Mouse (Mus musculus) forebrain, embryonic 16.5 days (tissue): ENCODE measurements at regions not wholly inside any gene's neighbourhood (a gene's known extent, or its start where the extent isn't known, plus 50 kb on each side); places are given as distances from the start of the nearest gene placed in this dataset.
A peak's percentile ranks its signal among the peaks of the same experiment; 100 is the strongest.

Experiments
- ATAC-seq: fragments of 200-750 bp; cut with Nextera tagmentation; 2 replicates; pipeline ENCODE4 v1.8.0; 2017; ENCODE audit warnings: mild to moderate bottlenecking, moderate library complexity
- H3K27ac ChIP-seq: fragments of 300-500 bp; sonication (generic); 2 replicates; pipeline ENCODE4 v1.5.1; 2014; ENCODE audit warnings: low read length, control low read depth
- H3K27me3 ChIP-seq: fragments of 300-500 bp; sonication (generic); replicated peaks from 2 replicates; pipeline ENCODE4 v1.6.1; 2014; ENCODE audit warnings: low read length; ENCODE audit not compliant: control insufficient read depth, insufficient read depth
- H3K36me3 ChIP-seq: fragments of 300-500 bp; sonication (generic); 2 replicates; pipeline ENCODE4 v1.6.1; 2014; ENCODE audit not compliant: control insufficient read depth, insufficient read depth
- H3K4me1 ChIP-seq: fragments of 300-500 bp; sonication (generic); replicated peaks from 2 replicates; pipeline ENCODE4 v1.6.1; 2014; ENCODE audit warnings: low read length; ENCODE audit not compliant: control insufficient read depth, insufficient read depth
- H3K4me2 ChIP-seq: fragments of 300-500 bp; sonication (generic); 2 replicates; pipeline ENCODE4 v1.6.1; 2014; ENCODE audit warnings: mild to moderate bottlenecking, low read length, control low read depth
- H3K4me3 ChIP-seq: fragments of 300-500 bp; sonication (generic); replicated peaks from 2 replicates; pipeline ENCODE4 v1.5.1; 2014; ENCODE audit warnings: mild to moderate bottlenecking, low read length, control low read depth
- H3K9ac ChIP-seq: fragments of 300-500 bp; sonication (generic); replicated peaks from 2 replicates; pipeline ENCODE4 v1.6.1; 2014; ENCODE audit warnings: low read depth, low read length, control low read depth
- H3K9me3 ChIP-seq: fragments of 300-500 bp; sonication (generic); 2 replicates; pipeline ENCODE4 v1.6.1; 2016; ENCODE audit warnings: low read length; ENCODE audit not compliant: control insufficient read depth
- WGBS: fragments of 180-500 bp; shearing (Covaris S2); extraction: QIAGEN DNeasy Blood & Tissue Kit; methylation state at CpG from one replicate; pipeline ENCODE4 v1.1.7; 2014; 5-methylcytosine and 5-hydroxymethylcytosine counted together

- Histone ChIP-seq H3K9me3 (no peaks in the 10 kb centered on the region), H3K36me3 (no peaks in the 10 kb centered on the region), H3K9ac (no peak overlapping the region), H3K27me3 (no peaks in the 10 kb centered on the region), H3K4me3 (no peak overlapping the region), H3K4me1 (peaks cover 8% of the 10 kb centered on the region), H3K4me2 (no peak overlapping the region; the same call in 1 of the 2 replicates), H3K27ac (peak overlapping the region; percentile 21; the same call in 1 of the 2 replicates)
- ATAC-seq, result peak; percentile 75
- 28% methylated on average over 8 of the region's 8 CpGs for WGBS
Observed at GRCm38 (mm10) chr14:68973636-68974101, 320.4 kb downstream of the Synb start.

- H3K9ac ChIP-seq, result no peak overlapping the region
- H3K36me3 ChIP-seq, result no peaks in the 10 kb centered on the region
- no peaks in the 10 kb centered on the region for H3K9me3 ChIP-seq
- H3K4me2 ChIP-seq, result no peak overlapping the region
- WGBS, result 9% methylated on average over 1 of the region's 1 CpGs
- ATAC-seq, result no peak
- no peaks in the 10 kb centered on the region for H3K27me3 ChIP-seq
- no peak overlapping the region for H3K27ac ChIP-seq
- no peak overlapping the region for H3K4me3 ChIP-seq
- H3K4me1 ChIP-seq, result no peaks in the 10 kb centered on the region
Observed at GRCm38 (mm10) chr14:68966758-68967157, 327.3 kb downstream of the Synb start.

GRCm38 (mm10) chr14:68954577-68955460 lies 339.3 kb downstream of the Synb start:
- ATAC-seq, result no peak
- H3K4me3 ChIP-seq, result no peak overlapping the region
- no peaks in the 10 kb centered on the region for H3K27me3 ChIP-seq
- no peaks in the 10 kb centered on the region for H3K36me3 ChIP-seq
- peaks cover 3% of the 10 kb centered on the region; the same call in 1 of the 2 replicates for H3K9me3 ChIP-seq
- no peak overlapping the region for H3K4me2 ChIP-seq
- WGBS, result 45% methylated on average over 9 of the region's 9 CpGs
- H3K4me1 ChIP-seq, result no peaks in the 10 kb centered on the region
- H3K9ac ChIP-seq, result no peak overlapping the region
- H3K27ac ChIP-seq, result no peak overlapping the region

- no peak overlapping the region for H3K27ac ChIP-seq
- H3K4me2 ChIP-seq, result no peak overlapping the region
- H3K36me3 ChIP-seq, result no peaks in the 10 kb centered on the region
- 0 out of 2 replicates have a peak, but pooled peaks cover 3% of the 10 kb centered on the region for H3K4me1 ChIP-seq
- H3K9ac ChIP-seq, result no peak overlapping the region
- no peaks in the 10 kb centered on the region for H3K27me3 ChIP-seq
- 94% methylated on average over 3 of the region's 3 CpGs for WGBS
- ATAC-seq, result no peak
- no peak overlapping the region for H3K4me3 ChIP-seq
- no peaks in the 10 kb centered on the region for H3K9me3 ChIP-seq
Observed at GRCm38 (mm10) chr14:68945906-68946305, 348.2 kb downstream of the Synb start.

- H3K4me1 ChIP-seq, result 0 out of 2 replicates have a peak, but pooled peaks cover 3% of the 10 kb centered on the region
- no peak overlapping the region for H3K9ac ChIP-seq
- no peaks in the 10 kb centered on the region for H3K27me3 ChIP-seq
- H3K36me3 ChIP-seq, result no peaks in the 10 kb centered on the region
- no peak overlapping the region for H3K27ac ChIP-seq
- WGBS, result 69% methylated on average over 4 of the region's 4 CpGs
- H3K9me3 ChIP-seq, result no peaks in the 10 kb centered on the region
- no peak overlapping the region for H3K4me3 ChIP-seq
- ATAC-seq, result no peak
- no peak overlapping the region for H3K4me2 ChIP-seq
Observed at GRCm38 (mm10) chr14:68945434-68945833, 348.7 kb downstream of the Synb start.

GRCm38 (mm10) chr14:68941759-68942158 lies 352.3 kb downstream of the Synb start:
- WGBS, result 86% methylated on average over 2 of the region's 2 CpGs
- Histone ChIP-seq H3K36me3 (no peaks in the 10 kb centered on the region), H3K9me3 (no peaks in the 10 kb centered on the region), H3K27me3 (no peaks in the 10 kb centered on the region), H3K4me3 (no peak overlapping the region), H3K4me2 (no peak overlapping the region), H3K4me1 (0 out of 2 replicates have a peak, but pooled peaks cover 3% of the 10 kb centered on the region), H3K9ac (no peak overlapping the region), H3K27ac (no peak overlapping the region)
- ATAC-seq, result no peak

GRCm38 (mm10) chr14:68941132-68941690 lies 352.9 kb downstream of the Synb start:
- no peaks in the 10 kb centered on the region for H3K27me3 ChIP-seq
- no peak for ATAC-seq
- no peaks in the 10 kb centered on the region for H3K36me3 ChIP-seq
- no peaks in the 10 kb centered on the region for H3K9me3 ChIP-seq
- no peak overlapping the region for H3K4me2 ChIP-seq
- no peak overlapping the region for H3K9ac ChIP-seq
- 18% methylated on average over 7 of the region's 7 CpGs for WGBS
- H3K4me3 ChIP-seq, result no peak overlapping the region
- 0 out of 2 replicates have a peak, but pooled peaks cover 3% of the 10 kb centered on the region for H3K4me1 ChIP-seq
- H3K27ac ChIP-seq, result no peak overlapping the region

GRCm38 (mm10) chr14:68935303-68935662 lies 358.8 kb downstream of the Synb start:
- no peak overlapping the region for H3K9ac ChIP-seq
- WGBS, result 65% methylated on average over 6 of the region's 6 CpGs
- no peaks in the 10 kb centered on the region for H3K27me3 ChIP-seq
- peak; percentile 29 for ATAC-seq
- no peaks in the 10 kb centered on the region for H3K36me3 ChIP-seq
- H3K27ac ChIP-seq, result no peak overlapping the region
- H3K4me3 ChIP-seq, result no peak overlapping the region
- H3K4me1 ChIP-seq, result peaks cover 15% of the 10 kb centered on the region
- H3K4me2 ChIP-seq, result no peak overlapping the region
- H3K9me3 ChIP-seq, result no peaks in the 10 kb centered on the region

- Histone ChIP-seq H3K36me3 (no peaks in the 10 kb centered on the region), H3K27ac (peak overlapping the region; percentile 69), H3K27me3 (no peaks in the 10 kb centered on the region), H3K9ac (peak overlapping the region; percentile 17; the same call in 1 of the 2 replicates), H3K4me3 (0 out of 2 replicates have a peak overlapping the region, but pooled peaks have one; percentile 2), H3K9me3 (no peaks in the 10 kb centered on the region), H3K4me1 (peaks cover 15% of the 10 kb centered on the region), H3K4me2 (peak overlapping the region; percentile 36)
- ATAC-seq, result peak; percentile 87
- WGBS, result 12% methylated on average over 12 of the region's 12 CpGs
Observed at GRCm38 (mm10) chr14:68934611-68935302, 359.3 kb downstream of the Synb start.
